Mouse (Mus musculus) T-cell, adult 2 months (primary cell): ENCODE data around the gene Zc3h18.

ENCODE experiments used
- DNase-seq: peaks from one replicate; pipeline ENCODE4 v3.0.0; 2022; ENCODE audit warnings: low spot score

Gene Zc3h18

DNA sequence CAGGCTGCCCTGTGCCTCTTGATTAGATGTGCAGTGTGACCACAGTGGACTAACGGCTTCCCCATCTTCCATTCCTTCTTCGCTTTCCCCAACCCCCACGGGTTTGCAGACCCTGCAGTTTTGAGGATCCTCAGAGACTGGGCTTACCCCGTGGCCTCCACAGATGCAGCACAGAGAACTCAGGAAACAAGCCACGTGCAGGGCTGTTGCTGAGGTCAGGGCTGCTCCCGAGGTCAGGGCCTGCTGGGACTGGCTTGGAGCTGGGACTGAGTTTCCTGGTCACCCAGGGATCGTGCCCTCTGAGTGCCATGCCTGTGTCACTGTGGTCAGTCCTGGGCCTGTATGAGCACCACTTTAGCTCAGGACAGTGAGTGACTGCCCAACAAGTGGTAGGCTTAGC lies 88.6 kb downstream of the Zc3h18 start:
- no peak for DNase-seq
